Mouse (Mus musculus) thymus, postnatal 14 days (tissue): ENCODE data around the gene Nyap1.
A peak's percentile ranks its signal among the peaks of the same experiment; 100 is the strongest.

ENCODE experiments used
- DNase-seq: peaks from one replicate; pipeline ENCODE4 v3.0.0; 2021

Gene Nyap1

GRCm38 (mm10) chr5:137741023-137741931 lies at the start of gene Nyap1:
TSS of gene Nyap1 (minus strand) at chr5:137741607.
- peak; percentile 95 for DNase-seq

GRCm38 (mm10) chr5:137788946-137789531 lies 47.6 kb upstream of the Nyap1 start:
- no peak for DNase-seq

GRCm38 (mm10) chr5:137788171-137788570 lies 46.8 kb upstream of the Nyap1 start:
- DNase-seq = peak; percentile 53

GRCm38 (mm10) chr5:137787151-137787928 lies 45.9 kb upstream of the Nyap1 start, which contains the start of the genes Mepce and Zcwpw1:
TSS of gene Mepce (minus strand) at chr5:137787655.
TSS of gene Zcwpw1 (plus strand) at chr5:137787798.
- DNase-seq = peak; percentile 96

- peak; percentile 99 for DNase-seq
Measured at GRCm38 (mm10) chr5:137786109-137786942, 44.9 kb upstream of the Nyap1 start.

GRCm38 (mm10) chr5:137785164-137786031 lies 44.0 kb upstream of the Nyap1 start:
- peak; percentile 74 for DNase-seq

GRCm38 (mm10) chr5:137784546-137784945 lies 43.1 kb upstream of the Nyap1 start:
- DNase-seq = no peak

- no peak for DNase-seq
Measured at GRCm38 (mm10) chr5:137783901-137784540, 42.6 kb upstream of the Nyap1 start.

- no peak for DNase-seq
Measured at GRCm38 (mm10) chr5:137782776-137783522, 41.5 kb upstream of the Nyap1 start.

- DNase-seq = no peak
Measured at GRCm38 (mm10) chr5:137781661-137782060, 40.3 kb upstream of the Nyap1 start.

- peak; percentile 61 for DNase-seq
Measured at GRCm38 (mm10) chr5:137779053-137779933, 37.9 kb upstream of the Nyap1 start.

- DNase-seq = peak; percentile 96
Measured at GRCm38 (mm10) chr5:137778635-137779034, 37.2 kb upstream of the Nyap1 start, which contains the start of gene Ppp1r35. TSS of gene Ppp1r35 (plus strand) at chr5:137778849.

GRCm38 (mm10) chr5:137777267-137777845 lies 35.9 kb upstream of the Nyap1 start:
- no peak for DNase-seq

GRCm38 (mm10) chr5:137776408-137776918 lies 35.1 kb upstream of the Nyap1 start:
- peak; percentile 57 for DNase-seq

- DNase-seq = no peak
Measured at GRCm38 (mm10) chr5:137775587-137776290, 34.3 kb upstream of the Nyap1 start.

GRCm38 (mm10) chr5:137772755-137773154 lies 31.3 kb upstream of the Nyap1 start:
- no peak for DNase-seq

- peak; percentile 61 for DNase-seq
Measured at GRCm38 (mm10) chr5:137770709-137771108, 29.3 kb upstream of the Nyap1 start.
